Mouse (Mus musculus): ENCODE measurements at regions not wholly inside any gene's neighbourhood (a gene's known extent, or its start where the extent isn't known, plus 50 kb on each side); places are given as distances from the start of the nearest gene placed in this dataset.

DNA sequence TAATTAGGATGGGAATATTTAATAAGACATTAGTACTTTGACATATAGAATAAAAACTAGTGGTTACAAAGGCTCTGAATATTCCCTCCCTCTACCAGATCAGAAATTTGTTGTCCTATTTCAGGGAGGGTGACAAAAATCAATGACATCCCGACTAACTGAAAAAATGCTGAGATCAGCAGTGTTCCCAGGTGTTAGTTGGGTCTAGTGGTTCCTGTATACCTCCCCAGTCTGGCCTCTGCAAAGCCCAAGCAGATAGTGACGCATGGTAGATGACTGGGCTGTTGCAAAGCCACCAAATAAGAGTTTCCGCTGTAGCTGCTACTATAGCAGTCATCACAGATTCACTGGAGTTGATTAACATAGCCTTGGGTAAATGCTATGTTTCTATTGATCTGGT, 59.9 kb upstream of the Gm4791 start:
- no peak for DNase-seq (ENCODE audit: low spot score)
- intact Hi-C loops (cut with DNase I), result no loop called here

DNA sequence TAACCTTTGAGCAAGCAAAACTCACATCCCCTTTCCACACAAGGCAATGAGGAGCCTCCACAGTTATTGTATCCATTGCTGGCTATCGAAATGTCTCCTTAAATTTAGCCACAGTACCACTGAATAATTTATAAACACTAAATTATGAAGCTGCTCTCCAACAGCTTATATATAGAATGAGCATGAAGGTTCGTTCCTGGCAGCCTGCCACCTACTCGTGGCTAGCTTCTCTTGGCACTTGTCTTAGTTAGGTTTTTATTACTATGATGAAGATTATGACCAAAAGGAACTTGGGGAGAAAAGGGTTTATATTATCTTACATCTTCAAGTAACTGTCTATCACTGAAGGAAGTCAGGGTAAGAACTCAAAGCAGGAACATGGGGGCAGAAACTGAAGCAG, 72.9 kb upstream of the Gm4791 start:
- DNase-seq (ENCODE audit: low spot score), result no peak

DNA sequence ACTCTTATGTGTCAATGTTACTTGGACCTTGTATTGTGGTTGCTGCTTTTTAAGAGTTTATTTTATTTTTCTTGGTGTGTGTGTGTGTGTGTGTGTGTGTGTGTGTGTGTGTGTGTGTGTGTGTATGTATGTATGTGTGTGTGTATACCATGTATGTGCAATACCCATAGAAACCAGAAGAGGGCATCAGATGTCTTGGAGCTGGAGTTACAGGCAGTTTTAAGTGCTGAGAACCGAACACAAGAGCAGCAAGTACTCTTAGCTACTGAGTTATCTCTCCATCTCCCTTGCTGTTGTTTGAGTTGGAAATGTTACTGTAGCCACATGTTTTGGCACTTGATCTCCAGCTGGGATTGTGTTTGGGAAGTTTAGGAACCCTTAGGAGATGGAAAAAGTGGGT, 78.5 kb upstream of the Gm4791 start:
- no peak for DNase-seq (ENCODE audit: low spot score)
- intact Hi-C loops (cut with DNase I), result no loop called here

More for the DNA sequence above, 72.9 kb upstream of the Gm4791 start:
- intact Hi-C loops (cut with DNase I), result no loop called here

DNA sequence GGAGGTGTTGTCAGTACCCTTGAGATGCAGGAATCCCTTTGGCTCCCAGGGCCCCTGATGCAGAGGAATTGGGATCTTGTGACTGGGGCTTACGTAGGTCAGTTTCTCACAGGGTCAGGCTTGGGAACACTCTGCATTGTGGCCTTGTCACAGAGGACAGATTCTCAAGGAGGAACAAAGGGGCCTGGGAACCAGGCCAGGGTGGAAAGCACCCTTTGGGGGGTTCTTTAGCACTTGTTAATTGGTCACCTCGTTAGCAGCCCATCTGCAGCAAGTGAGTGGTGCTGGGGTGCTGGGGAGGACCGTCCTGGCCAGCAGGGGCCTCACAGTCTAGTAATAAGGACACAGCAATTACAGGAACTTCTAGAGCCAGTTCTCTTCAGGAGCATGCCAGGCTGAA, 85.3 kb upstream of the Gm4791 start:
- intact Hi-C loops (cut with DNase I), result no loop called here
- no peak for DNase-seq (ENCODE audit: low spot score)

DNA sequence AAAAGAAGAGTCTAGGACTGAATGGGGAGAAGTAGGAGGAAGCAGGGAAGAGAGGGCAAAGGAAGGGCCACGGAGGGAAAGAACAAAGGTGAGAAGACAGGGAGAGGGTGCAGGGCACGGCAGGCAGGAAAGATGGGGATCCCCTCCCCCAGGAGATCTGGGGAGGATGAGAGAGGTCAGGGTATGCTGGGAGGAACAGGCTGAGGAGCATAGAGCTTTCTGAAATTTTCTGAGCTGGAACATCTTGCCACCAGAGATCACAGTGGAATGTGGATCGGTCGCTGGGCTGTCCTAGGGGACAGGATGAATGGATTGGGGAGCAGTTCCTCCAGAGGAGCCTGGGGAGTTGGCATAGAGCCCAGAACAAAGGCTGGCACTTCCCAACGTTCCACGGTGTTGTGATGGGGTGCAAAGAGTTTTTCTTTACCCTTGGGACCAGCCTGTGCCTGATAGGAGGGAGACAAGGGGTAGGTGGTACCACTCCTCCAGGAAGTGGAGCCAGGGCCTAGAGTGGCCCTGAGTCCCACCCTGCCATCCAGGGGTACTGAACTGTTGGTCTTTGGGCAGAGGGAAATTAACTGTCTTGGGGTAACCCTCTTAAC, 89.0 kb upstream of the Gm4791 start:
- intact Hi-C loops (cut with DNase I), result no loop called here
- DNase-seq (ENCODE audit: low spot score), result no peak

DNA sequence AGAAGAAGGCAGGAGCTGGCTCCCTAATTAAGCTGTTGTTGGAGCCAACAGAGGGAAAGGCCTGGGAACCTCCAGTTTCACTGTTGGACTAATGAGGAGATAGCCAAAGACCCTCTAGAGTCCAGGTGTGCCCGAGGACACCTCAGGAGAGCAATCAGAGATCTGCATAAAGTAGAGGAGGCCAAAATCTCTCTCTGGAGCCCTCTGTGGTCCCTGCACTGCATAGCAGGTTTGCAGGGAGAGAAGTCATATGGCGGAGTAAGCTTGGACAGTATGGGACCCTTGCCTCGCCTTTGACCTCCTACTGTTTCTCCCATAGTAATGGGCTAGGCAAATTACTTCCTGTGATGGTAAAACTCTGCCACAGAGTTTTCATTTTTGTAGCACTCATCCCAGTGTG, 93.5 kb upstream of the Gm4791 start:
- intact Hi-C loops (cut with DNase I), result no loop called here

DNA sequence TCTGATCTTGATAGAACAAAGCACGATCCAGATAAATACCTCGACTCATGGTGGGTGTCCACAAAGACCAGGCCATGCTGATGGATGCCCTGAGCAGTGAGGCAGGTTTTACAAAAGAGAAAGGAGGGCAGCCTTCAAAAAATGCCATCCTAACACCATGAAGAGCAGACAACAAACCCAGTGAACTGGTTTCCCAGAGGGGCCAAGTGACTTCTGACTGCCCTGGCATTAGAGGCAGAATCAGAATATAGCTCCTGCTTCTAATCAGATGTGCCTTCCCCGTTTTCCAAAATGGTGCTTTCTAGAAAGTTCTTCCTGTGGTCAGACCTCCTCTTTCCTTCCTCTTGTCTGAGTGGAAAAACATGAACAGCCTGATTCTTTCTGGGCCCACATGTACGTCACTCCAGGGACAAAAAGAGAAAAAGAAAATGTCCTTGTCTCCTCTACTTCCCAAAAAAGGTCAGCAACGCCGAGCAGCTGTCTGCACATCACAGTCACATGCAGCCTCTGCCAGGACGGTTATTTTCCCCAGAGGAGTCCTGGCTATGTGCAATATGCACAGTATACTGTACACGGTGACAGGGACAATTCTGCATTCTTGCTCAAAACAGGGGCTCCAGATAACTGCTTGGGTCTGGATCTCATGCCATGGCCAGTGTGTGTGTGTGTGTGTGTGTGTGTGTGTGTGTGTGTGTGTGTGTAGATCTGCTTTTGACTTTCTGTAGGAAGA, 94.9 kb upstream of the Gm4791 start:
- no peak for DNase-seq (ENCODE audit: low spot score)
- intact Hi-C loops (cut with DNase I), result no loop called here

More for the DNA sequence above, 93.5 kb upstream of the Gm4791 start:
- DNase-seq (ENCODE audit: low spot score), result no peak

DNA sequence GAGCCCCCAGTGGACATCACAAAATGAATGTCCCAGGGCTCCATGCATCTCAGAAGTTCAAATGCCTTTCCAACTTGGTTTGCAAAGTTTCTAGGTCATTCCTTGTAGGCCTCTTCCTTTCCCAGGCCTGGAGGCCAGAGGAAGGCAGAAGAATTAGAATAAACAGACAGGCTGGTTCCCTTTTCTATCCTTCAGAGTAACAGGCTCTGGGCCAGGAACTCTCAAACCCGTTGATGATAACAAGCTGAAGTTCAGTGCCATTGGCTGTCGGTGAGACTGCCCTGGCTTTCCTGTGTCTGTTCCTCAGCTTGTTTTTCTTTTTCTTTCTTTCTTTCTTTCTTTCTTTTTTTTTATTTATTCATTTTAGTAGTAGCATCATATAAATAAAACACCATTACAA, 99.3 kb upstream of the Gm4791 start:
- intact Hi-C loops (cut with DNase I), result no loop called here

DNA sequence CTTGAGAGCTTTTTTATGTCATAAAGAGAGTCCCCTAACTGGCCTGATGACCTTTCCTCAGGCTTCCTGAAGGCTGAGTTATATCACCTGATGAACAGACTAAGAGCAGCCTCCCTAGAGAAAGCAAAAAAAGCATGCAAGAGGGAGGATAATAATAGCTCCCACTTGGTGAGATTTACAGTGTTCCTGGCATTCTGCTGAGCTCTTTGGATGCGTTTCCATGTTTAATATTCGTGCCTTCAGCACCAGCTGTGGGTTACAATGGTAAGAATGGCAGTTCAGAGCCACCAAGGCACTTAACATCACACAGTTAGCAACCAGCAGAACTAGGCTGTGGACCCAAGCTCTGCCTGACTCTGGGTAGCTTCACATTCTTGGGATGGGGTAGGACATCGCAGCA, 100.4 kb upstream of the Gm4791 start:
- intact Hi-C loops (cut with DNase I), result no loop called here
- no peak for DNase-seq (ENCODE audit: low spot score)

More for the DNA sequence above, 99.3 kb upstream of the Gm4791 start:
- DNase-seq (ENCODE audit: low spot score), result no peak

DNA sequence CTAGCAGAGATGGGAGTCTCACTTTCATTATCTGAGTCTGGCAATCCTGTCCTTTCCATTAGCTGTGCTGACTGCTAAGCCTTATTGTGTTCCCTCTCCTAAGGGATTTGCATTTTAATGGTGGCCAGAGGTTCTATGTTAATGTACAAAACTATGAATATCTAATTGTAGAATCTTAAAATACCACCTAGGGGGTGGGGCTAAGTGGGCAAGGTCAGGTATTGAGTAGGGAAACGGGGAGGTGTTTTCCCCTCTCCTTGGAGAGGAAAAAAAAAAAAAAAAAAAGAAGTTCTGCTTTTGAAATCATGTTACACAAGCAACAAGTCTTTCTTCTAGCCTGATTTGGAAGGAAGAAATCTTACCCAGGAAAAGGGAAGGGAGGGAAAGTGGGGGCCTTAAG, 106.7 kb upstream of the Gm4791 start:
- no peak for DNase-seq (ENCODE audit: low spot score)
- intact Hi-C loops (cut with DNase I), result no loop called here

DNA sequence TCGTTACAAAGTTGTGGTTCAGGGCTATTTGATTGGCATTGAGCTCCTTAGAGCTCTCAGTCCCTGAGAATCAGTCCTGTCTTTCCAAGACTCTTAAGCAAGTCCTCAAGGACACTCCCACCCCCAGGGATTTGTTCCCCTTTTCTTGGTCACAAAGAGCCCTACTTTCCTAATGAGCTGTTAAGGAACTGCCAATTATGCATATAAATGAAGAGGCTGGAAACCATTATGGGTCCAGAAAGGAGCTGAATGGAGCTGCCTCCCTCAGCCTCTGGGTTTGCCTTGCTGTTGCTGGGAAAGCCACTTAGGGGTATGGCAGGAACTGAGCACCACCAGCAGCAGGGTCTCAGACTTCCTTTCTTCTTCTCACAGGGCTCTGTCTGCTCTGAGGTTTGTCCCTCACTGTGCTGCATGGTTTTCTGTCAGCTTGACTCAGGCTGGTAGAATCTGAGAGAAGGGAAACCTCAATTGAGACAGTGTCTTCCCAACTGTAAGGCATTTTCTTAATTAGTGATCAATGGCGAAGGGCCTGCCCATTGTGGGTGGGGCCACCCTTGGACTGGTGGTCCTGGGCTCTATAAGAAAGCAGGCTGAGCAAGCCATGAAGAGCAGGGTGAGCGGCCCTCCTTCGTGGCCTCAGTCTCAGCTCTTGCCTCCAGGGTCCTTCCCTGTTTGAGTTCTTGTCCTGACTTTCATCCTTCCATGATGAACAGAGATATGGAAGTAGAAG, 108.4 kb upstream of the Gm4791 start:
- intact Hi-C loops (cut with DNase I), result no loop called here
- no peak for DNase-seq (ENCODE audit: low spot score)

DNA sequence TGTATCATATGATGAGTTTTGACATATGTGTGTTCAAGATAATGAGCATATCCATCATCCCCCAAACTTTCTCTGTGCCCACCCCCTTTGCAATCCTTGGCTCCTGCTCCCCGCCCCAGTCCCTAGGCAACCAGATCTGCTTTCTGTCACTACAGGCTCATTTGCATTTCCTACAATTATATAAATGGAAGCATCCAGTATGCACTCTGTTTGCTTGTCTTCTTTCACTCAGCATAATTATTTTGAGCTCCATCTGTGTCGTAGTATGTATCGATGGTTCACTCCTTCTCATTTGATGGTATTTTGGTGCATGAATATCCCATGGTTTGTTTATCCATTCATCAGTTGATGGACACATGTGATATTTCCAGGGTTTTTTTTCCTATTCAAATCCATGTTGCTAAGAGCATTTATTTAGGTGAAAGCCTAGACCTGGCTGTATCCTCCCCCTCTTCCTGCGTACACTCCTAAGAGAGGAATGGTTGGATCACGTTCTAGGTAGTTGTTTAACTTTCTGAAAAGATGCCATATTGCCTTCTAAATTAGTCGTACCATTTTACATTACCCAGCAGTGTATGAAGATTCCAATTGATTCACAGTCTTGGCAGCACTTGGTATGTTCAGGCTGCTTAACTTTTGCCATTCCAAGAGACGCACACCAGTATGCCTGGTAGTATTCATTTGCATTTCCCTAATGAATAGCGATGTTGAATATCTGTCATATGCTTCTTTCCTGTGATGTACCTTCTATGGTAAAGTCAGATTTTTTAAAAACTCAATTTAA, 127.1 kb upstream of the Gm4791 start:
- intact Hi-C loops (cut with DNase I), result no loop called here
- DNase-seq (ENCODE audit: low spot score), result no peak

DNA sequence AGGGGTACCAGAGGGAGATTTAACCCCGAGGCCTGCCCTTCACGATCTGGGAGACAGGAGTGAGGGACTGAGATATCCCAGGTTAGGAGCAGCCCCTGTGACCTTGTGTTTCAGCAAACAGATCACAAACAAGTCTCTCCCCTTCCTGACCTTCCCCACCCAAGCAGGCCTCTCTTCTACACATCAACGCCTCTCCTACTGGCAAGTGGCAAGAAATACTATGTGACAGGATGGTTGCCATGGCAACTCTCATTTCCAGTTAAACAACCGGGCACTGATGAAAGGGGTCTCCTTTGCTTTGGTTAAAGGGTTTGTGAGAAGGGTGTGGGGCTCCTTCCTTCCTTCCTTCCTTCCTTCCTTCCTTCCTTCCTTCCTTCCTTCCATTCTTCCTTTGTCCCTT, 134.6 kb upstream of the Gm4791 start:
- intact Hi-C loops (cut with DNase I), result no loop called here
- DNase-seq (ENCODE audit: low spot score), result no peak

DNA sequence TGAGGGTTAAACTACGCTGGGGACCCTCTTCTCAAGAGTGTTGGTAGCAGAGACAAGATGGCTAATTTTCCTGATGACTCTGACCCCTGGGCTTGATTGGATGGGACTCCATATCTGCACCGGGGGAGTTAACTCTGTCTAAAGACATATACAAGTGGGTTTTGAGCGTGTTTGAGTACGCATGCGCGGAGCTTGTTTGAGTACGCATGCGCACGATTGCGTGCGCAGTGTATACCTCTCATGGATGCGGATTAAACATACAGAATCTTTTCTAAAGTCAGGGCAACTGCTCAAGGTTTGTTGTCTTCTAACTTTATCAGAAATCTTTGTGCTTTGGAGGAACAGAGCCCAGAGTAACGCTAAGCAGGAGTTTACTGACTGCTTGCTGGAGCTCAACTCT, 146.8 kb upstream of the Gm4791 start:
- intact Hi-C loops (cut with DNase I), result no loop called here
- no peak for DNase-seq (ENCODE audit: low spot score)

DNA sequence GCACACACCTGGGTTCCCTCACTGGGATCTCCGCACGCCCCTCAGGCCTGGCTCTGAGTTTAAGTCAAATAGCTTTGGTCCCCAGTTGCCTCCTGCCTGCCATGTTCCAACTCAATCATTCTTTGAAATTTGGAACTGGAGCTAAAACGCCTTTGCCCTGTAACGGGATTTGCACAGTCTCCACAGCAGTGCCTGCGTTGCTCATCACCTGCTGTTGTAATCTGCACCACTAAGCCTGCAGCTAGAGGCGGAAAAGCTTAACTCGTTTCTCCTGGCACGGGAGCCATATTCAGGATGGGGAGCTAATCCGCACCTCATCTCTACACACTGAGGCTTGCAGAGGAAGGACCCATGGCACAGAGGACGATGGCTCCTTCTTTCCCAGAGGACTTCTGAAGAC, 147.2 kb upstream of the Gm4791 start:
- intact Hi-C loops (cut with DNase I), result no loop called here
- DNase-seq (ENCODE audit: low spot score), result no peak

DNA sequence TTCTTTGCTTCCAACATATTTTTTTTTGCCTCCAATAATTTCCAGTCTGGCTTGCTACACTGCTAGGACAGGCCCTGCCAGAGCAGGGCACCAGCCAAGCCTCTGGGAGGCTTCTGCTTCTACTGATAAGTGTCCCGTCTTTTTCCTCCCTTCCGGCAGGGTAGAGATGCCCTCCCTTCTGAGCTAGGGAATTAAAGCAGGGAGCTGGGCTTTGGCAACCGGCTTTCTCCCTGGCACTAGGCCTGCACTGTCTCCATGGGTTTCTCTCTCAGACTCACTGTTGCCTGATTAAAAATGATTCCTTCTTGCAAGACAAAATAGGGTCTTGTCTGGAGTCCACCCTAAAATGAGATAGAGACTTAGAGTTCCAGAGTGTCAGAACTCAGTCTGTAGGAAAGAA, 153.3 kb upstream of the Gm4791 start:
- no peak for DNase-seq (ENCODE audit: low spot score)
- intact Hi-C loops (cut with DNase I), result no loop called here

DNA sequence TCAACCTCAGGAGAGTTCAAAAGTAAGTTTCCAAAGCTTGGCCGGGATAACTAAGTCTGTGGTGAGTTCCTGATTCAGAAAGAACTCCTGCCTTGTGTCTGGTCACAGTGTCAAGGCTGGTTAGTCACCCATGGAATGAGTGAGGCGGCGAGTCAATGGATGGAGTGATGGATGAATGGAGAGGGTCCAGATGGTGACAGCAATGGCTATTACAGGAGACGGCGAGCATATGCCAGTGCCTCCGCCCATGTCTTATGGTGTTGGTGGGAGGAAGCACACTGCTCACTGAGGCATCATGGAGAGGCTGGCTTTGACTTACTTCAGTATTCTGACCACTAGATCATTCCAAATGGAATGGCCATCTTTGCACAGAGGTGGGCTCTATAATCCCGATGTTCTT, 154.8 kb upstream of the Gm4791 start:
- no peak for DNase-seq (ENCODE audit: low spot score)
- intact Hi-C loops (cut with DNase I), result no loop called here

DNA sequence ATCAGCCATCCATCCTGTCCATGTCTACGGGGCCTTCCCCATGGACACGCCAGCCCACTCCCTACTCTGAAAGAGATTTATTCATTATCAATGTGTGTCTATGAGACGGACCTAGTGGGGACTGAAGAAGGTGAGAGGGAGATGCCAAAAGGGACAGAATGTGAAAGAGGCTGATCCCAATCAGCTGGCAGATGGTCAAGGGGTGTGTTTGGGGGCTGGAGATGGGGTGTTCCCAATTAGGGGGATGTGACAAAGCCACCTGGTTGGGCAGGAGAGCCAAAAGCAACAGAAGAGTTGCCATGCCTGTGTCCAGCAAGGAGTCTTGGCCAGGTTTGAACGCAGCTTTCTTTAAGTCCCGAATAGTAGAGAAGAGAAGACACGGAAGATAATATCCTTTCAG, 157.0 kb upstream of the Gm4791 start:
- intact Hi-C loops (cut with DNase I), result no loop called here
- DNase-seq (ENCODE audit: low spot score), result no peak

DNA sequence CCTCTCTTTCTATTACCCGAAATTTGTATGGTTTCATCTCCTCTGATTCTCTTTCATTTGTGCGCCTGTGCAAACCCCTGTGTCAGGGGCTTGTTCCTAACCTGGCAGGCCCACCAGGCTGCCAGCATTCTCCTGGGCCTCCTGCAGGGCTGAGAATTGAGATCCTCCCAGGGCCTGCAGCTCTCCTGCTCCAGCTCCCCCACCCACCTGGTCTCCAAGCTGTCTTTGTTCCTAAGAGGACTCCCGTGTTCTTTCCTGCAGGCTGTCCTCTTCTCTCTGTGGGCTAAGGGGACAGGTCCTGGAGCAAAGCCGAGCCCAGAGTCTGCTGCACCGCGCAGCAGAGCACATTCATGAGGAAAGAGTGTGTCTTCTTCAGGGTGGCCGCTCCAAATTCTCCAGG, 163.3 kb upstream of the Gm4791 start:
- intact Hi-C loops (cut with DNase I), result no loop called here
- DNase-seq (ENCODE audit: low spot score), result no peak

DNA sequence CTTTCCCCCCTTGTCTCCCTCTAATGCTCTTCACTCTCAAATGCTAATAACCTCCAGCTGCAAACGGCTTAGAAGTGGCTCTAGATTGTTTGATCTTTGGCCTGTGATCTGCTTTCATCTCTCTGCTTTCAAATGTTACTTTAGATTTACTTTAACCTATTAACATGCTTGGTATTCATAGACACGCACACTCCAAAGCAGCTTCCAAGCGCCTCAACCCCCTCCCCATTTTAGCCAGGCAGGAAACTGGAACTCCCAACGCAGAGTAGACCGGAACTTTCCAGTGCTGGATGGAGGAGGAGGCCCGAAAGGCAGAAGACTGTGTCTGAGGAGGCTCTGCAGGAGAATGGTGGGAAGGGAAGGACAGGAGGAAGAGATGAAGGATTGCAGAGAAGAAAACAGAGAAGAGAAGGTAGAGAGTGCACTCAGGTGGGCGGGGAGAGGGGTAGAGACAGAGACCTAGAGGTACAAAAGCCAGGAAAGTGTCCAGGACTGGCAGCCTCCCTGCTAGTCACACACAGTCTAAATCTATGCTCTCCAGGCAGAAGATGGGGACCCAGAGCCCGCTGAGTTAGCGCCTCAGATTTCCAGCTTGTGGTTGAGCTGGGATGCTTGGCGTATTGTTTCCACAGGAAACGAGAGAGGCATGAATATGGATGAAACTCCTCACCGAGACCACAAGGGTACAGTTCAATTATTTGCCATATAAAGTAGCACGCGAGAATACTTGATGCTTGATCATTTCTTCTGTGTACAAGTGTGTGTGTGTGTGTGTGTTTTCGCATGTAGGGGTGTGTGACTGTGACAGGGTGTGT, 167.6 kb upstream of the Gm4791 start:
- no peak for DNase-seq (ENCODE audit: low spot score)
- intact Hi-C loops (cut with DNase I), result no loop called here

All from heart, postnatal 25 days (tissue).